Mouse (Mus musculus) liver, adult 2 months (tissue): ENCODE data around the gene Cbx8.

Experiments
- CTCF ChIP-seq: fragments of 200-500 bp; IDR thresholded peaks from 2 replicates; pipeline ENCODE4 v1.5.1; 2011; ENCODE audit warnings: low read depth, low read length, control low read depth
- POLR2A ChIP-seq: fragments of 200-500 bp; IDR thresholded peaks from 2 replicates; pipeline ENCODE4 v1.6.1; 2011; ENCODE audit warnings: low read length, control low read depth; ENCODE audit not compliant: insufficient read depth; ENCODE audit errors: extremely low read depth

DNA sequence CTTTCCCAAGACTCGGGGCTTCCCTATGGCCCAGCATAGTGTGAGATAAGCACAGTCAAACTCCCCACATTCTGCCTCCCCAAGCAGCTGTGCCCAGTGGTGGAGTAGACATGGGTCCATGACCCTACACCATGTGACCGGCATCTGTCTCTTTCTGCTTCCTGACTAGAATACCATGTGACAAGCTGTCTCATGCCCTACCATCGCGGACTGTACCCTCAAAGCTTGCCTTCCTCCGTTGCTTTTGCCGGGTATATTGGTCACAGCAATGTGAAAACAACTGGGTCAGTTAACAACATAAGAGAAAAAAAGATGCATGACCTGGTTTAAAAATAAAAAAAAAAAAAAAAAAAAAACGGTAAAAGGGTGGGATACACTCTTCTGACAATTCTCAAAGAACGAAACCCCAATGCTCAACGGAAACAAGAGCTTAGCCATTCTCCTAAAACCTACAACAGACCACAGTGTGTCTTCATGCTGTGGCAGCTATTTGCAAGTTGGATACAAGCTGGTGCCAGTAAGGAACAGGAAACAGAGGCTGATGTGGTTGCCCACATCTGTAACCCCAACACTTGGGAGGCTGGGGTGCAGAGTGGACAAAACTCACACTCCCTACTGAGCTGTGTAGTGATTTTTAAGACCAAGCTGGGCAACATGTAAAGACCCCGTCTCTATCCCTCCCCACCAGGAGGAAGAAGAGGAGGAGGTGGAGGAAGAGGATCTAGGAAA, 35.1 kb downstream of the Cbx8 start:
- TF ChIP-seq POLR2A (no peak), CTCF (no peak)
